Mouse (Mus musculus): ENCODE data around the gene Dlk1. TPM values are rescaled to one million over a fixed set of nuclear protein-coding genes. Genes with fewer than 3 reads are reported as not detected.

Dlk1 gene
- polyA plus RNA-seq, 1 experiment = 1.5 TPM

DNA sequence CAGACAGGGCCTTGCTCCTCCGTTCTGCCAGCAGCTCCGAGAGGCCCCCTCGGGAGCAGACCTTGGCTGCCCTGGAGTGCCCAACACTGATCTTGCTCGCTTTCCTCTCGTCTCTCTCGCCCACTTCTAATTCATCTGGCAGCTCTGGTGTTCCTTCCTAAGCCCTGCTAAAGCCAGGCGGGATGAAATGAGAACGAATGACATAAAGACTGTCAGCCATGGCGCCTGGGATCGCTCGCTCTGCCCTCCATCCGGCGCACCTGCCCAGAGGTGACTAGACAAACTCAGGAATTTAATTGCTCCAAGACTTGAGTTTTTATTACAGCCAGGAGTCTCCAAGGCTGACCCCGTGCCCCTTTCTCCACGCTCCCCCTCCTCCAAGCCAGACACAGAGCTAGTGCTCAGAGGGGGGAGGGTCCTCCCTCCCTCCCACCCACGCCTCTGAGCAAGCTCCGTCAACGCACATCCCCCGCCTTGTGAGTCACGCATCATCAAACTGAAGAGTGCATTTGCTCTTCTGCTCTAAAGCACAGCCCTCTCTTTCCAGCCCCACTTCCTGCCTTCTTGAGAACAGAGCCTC is 27.8 kb upstream of the Dlk1 start:
- no peaks in the 10 kb centered on the region for H3K4me1 ChIP-seq (ENCODE audit: control insufficient read depth, insufficient read depth, insufficient read length, low read length)
- no peak overlapping the region for H3K27ac ChIP-seq (replicated peaks; ENCODE audit: low read depth, low read length)
- no peak overlapping the region for H3K4me3 ChIP-seq (ENCODE audit: insufficient read depth, low read depth, low read length)

GRCm38 (mm10) chr12:109425982-109426381 is 26.6 kb upstream of the Dlk1 start:
- Histone ChIP-seq H3K4me3 (ENCODE audit: insufficient read depth, low read depth, low read length) (no peak overlapping the region), H3K4me1 (ENCODE audit: control insufficient read depth, insufficient read depth, insufficient read length, low read length) (no peaks in the 10 kb centered on the region), H3K27ac (replicated peaks; ENCODE audit: low read depth, low read length) (no peak overlapping the region)

GRCm38 (mm10) chr12:109432475-109433130 is 20.0 kb upstream of the Dlk1 start:
- no peaks in the 10 kb centered on the region for H3K4me1 ChIP-seq (ENCODE audit: control insufficient read depth, insufficient read depth, insufficient read length, low read length)
- H3K4me3 ChIP-seq (ENCODE audit: insufficient read depth, low read depth, low read length) = no peak overlapping the region
- H3K27ac ChIP-seq (replicated peaks; ENCODE audit: low read depth, low read length) = no peak overlapping the region

- no peak overlapping the region for H3K27ac ChIP-seq (replicated peaks; ENCODE audit: low read depth, low read length)
- no peaks in the 10 kb centered on the region for H3K4me1 ChIP-seq (ENCODE audit: control insufficient read depth, insufficient read depth, insufficient read length, low read length)
- no peak overlapping the region for H3K4me3 ChIP-seq (ENCODE audit: insufficient read depth, low read depth, low read length)
Measured at GRCm38 (mm10) chr12:109436367-109436807, 16.2 kb upstream of the Dlk1 start.

GRCm38 (mm10) chr12:109436852-109437251 is 15.8 kb upstream of the Dlk1 start:
- Histone ChIP-seq H3K27ac (replicated peaks; ENCODE audit: low read depth, low read length) (no peak overlapping the region), H3K4me3 (ENCODE audit: insufficient read depth, low read depth, low read length) (no peak overlapping the region), H3K4me1 (ENCODE audit: control insufficient read depth, insufficient read depth, insufficient read length, low read length) (no peaks in the 10 kb centered on the region)

DNA sequence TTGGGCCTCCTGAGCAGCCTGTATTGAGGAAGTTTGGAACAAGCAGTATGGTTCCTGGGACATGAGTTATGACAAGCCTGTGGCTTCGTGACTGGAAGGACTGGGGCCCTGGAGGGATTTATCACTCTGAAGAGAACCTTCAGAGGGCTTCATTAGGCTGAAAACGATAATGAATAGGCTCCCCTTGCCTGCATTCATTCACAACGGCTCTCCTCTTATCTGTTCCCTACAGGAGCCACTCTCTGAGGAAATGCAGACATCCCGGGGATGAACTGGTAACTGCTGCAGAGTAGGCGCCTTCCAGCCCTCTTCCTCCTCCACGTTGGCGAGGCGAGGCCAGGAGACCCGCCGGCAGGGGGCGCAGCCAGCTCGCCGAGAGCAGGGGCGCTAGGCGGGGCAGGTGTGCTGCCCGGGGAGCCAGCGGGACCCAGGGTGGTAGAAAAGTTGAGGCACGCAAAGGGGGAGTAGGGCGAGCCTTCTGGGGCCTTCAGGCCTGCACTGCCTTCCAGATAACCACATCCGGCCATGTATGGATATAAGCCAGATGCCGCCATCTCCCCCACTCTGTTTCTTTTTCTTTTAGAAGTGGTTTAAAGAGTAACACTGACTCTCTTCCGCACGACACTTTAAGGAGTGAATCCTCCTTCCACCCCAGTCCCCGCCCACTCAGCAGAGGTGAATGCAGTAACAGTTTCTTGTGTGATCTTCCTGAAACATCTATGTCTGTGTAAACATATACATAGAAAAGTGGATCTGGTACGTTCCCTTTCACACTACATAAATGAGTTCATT is 14.9 kb upstream of the Dlk1 start:
- Histone ChIP-seq H3K4me3 (ENCODE audit: insufficient read depth, low read depth, low read length) (peak overlapping the region; percentile 36; the same call in 1 of the 2 replicates), H3K4me1 (ENCODE audit: control insufficient read depth, insufficient read depth, insufficient read length, low read length) (no peaks in the 10 kb centered on the region), H3K27ac (replicated peaks; ENCODE audit: low read depth, low read length) (no peak overlapping the region)

DNA sequence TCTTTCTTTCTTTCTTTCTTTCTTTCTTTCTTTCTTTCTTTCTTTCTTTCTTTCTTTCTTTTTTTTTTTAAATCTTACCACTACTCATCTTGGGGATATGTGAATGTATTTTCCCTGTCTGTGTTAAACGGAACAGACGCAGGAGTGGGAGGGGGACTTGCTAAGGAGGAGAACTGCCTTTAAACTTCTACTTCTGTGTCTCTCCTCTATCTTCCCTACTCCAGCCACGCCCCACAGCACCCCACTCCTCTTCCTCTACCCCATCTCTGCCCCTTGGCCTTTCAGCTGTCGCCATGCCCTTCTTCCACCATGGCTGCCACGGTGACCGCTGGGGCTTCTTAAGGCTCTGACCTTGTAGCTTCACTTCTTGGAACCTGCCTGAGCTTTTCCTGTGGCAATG is 14.2 kb upstream of the Dlk1 start:
- H3K27ac ChIP-seq (replicated peaks; ENCODE audit: low read depth, low read length) = no peak overlapping the region
- H3K4me3 ChIP-seq (ENCODE audit: insufficient read depth, low read depth, low read length) = no peak overlapping the region
- H3K4me1 ChIP-seq (ENCODE audit: control insufficient read depth, insufficient read depth, insufficient read length, low read length) = no peaks in the 10 kb centered on the region

- Histone ChIP-seq H3K4me1 (ENCODE audit: control insufficient read depth, insufficient read depth, insufficient read length, low read length) (no peaks in the 10 kb centered on the region), H3K4me3 (ENCODE audit: insufficient read depth, low read depth, low read length) (no peak overlapping the region), H3K27ac (replicated peaks; ENCODE audit: low read depth, low read length) (no peak overlapping the region)
Measured at GRCm38 (mm10) chr12:109439974-109440373, 12.6 kb upstream of the Dlk1 start.

- H3K4me1 ChIP-seq (ENCODE audit: control insufficient read depth, insufficient read depth, insufficient read length, low read length) = no peaks in the 10 kb centered on the region
- H3K27ac ChIP-seq (replicated peaks; ENCODE audit: low read depth, low read length) = no peak overlapping the region
Measured at GRCm38 (mm10) chr12:109441366-109441765, 11.3 kb upstream of the Dlk1 start.

DNA sequence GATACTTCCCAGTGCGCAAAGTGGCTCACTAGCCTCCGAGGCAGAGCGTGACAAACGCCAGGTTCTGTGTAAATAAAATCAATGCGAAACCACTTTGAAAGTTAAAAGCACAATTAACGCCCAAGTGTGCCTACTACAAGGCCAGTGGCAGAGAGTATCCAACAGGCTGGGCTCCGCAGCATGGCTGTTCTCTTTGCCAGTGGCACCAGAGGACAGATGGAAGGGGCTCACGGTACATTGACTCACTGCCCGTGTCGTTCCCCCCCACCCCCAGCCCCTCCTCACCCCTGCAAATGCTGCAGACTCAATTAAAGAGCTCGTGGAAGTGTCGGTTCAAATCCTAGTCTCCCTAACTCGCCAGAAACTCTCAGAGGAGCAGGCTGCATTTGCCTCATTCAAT is 10.5 kb upstream of the Dlk1 start:
- no peak overlapping the region for H3K4me3 ChIP-seq (ENCODE audit: insufficient read depth, low read depth, low read length)
- no peaks in the 10 kb centered on the region for H3K4me1 ChIP-seq (ENCODE audit: control insufficient read depth, insufficient read depth, insufficient read length, low read length)
- no peak overlapping the region for H3K27ac ChIP-seq (replicated peaks; ENCODE audit: low read depth, low read length)

More at GRCm38 (mm10) chr12:109441366-109441765, 11.3 kb upstream of the Dlk1 start:
- no peak overlapping the region for H3K4me3 ChIP-seq (ENCODE audit: insufficient read depth, low read depth, low read length)

DNA sequence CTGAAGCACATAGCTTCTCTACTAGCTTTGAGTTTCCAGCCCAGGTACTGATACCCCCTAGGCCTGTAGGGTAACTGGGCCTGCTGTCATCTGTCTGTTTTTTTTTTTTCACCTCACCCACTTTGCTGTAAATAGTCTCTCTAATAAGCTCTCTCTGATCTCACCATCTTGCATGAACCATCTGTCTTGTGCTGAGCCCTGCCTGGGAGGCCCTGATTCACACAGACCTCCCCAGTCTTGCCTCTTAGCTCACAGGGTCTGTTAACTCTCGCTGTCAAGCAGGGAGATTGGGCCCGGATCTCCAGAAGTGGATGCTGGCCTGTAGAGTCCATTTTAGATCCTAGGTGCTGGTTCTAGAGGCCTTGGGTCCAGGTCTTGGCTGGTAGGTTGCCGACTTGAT is 9.3 kb upstream of the Dlk1 start:
- Histone ChIP-seq H3K27ac (replicated peaks; ENCODE audit: low read depth, low read length) (no peak overlapping the region), H3K4me3 (ENCODE audit: insufficient read depth, low read depth, low read length) (no peak overlapping the region), H3K4me1 (ENCODE audit: control insufficient read depth, insufficient read depth, insufficient read length, low read length) (no peaks in the 10 kb centered on the region)

- Histone ChIP-seq H3K4me3 (ENCODE audit: insufficient read depth, low read depth, low read length) (no peak overlapping the region), H3K4me1 (ENCODE audit: control insufficient read depth, insufficient read depth, insufficient read length, low read length) (no peaks in the 10 kb centered on the region), H3K27ac (replicated peaks; ENCODE audit: low read depth, low read length) (no peak overlapping the region)
Measured at GRCm38 (mm10) chr12:109444999-109445398, 7.6 kb upstream of the Dlk1 start.

DNA sequence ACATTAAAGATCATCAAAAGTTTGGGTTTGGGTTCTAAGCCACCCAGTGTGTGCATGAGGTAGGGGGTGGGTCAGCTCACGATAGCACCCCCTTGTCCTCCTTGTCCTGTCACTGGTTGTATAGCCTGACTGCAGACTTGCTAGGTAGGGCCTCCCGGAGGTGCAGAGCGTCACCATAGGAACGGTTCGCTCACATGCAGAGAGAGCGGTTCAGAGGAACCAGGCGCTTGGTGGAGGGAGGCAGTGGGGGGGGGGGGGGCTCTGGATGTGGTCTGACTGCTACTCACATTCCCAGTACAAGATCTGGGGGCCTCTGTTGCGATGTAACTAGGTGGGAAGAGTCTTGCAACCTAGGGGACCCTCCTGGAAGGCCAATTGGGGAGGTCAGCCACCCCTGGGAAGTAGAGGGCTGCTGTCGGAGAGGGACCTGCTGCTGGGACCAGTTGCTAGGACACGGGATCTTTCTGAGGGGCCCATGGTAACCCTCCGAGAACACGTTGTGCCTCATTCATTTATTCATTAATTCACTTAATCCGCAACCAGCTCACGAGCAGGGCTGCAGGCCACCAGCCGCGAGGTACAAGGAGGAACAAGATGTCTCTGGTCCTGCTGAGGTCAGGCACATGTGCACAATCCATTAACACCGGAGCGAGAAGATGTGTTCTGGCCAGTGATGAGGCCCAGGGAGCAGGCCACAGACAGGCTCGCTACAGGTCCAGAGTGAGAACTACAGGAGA is 7.0 kb upstream of the Dlk1 start:
- Histone ChIP-seq H3K4me1 (ENCODE audit: control insufficient read depth, insufficient read depth, insufficient read length, low read length) (no peaks in the 10 kb centered on the region), H3K27ac (replicated peaks; ENCODE audit: low read depth, low read length) (no peak overlapping the region), H3K4me3 (ENCODE audit: insufficient read depth, low read depth, low read length) (no peak overlapping the region)

DNA sequence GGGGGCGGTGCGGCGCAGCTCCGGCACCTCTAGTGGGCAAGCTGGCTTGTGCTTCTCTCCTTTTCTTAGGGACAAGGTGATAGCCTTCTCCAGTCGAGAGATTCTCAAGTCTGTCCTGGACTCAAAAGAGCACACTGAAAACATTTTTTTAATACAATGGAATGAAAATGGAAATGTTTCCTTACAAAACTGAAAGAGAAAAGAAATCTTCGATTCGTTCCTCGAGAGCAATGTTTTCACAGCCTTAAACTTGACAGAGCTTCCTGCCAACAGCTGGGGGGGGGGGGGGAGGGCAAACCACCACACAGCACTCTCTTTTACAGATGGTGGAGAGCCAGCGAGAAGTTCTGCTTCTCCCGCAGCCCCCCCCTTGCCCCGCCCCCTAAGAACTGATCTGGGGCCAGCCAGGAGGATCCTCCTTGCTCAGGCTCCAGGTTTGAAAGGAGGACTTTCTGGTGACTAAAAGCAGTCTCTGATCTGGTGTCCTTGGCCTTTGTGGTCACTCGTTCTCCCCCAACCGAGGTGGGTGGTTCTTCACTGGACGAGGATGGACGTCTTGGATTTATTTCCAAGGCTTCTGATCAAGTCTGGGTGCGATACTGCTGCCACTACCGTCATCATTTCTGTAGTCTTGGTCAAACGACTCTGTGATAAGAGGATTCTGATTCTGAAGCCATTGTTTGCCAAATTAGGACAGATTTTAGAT is 6.2 kb upstream of the Dlk1 start:
- no peaks in the 10 kb centered on the region for H3K4me1 ChIP-seq (ENCODE audit: control insufficient read depth, insufficient read depth, insufficient read length, low read length)
- H3K4me3 ChIP-seq (ENCODE audit: insufficient read depth, low read depth, low read length) = no peak overlapping the region
- H3K27ac ChIP-seq (replicated peaks; ENCODE audit: low read depth, low read length) = no peak overlapping the region

Data from brown adipose tissue, adult 24 weeks (tissue).